Mouse (Mus musculus): Measurements from ENCODE around the gene Cmklr1. TPM values are rescaled to one million over a fixed set of nuclear protein-coding genes. Genes with fewer than 3 reads are reported as not detected.
"Not testable (repeated sequence)": the region's sequence is repeated elsewhere in the genome, so short reads cannot be mapped to it uniquely, and the experiment has no call there.

The Cmklr1 gene
- polyA plus RNA-seq, 1 experiment: not detected

DNA sequence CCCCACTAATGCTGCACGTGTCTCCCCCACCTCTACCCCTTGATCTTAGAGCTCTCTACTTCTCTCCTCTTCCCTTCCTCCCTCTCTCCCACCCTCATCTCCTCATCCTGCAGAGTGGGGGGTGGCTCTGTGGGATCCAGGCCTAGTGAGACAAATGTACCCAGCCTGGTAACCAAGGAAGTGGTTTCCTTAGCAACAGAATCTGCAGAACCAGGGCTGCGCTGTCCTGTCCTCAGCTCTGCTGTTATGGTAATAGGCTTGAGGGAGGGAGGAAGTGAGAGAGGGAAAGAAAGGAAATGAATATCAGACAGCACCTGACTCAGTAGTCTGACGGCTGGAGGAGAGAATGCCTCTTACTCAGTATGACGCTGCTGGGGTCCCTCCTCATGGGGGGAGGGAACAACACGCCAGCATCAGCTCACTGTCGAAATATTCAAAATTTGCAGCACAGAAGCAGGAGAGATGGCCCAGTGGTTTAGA lies 58.4 kb downstream of the Cmklr1 start:
- Histone ChIP-seq H3K27me3 (ENCODE audit: control insufficient read depth) (no peaks in the 10 kb centered on the region), H3K4me3 (replicated peaks) (no peak overlapping the region), H3K9me3 (ENCODE audit: control insufficient read depth, low read length) (no peaks in the 10 kb centered on the region), H3K36me3 (ENCODE audit: control insufficient read depth) (no peaks in the 10 kb centered on the region), H3K4me1 (ENCODE audit: control insufficient read depth) (no peaks in the 10 kb centered on the region)
- TF ChIP-seq GATA1 (IDR thresholded peaks at IDR 0.05; ENCODE audit: low read length) (no peak), TAL1 (IDR thresholded peaks at IDR 0.05; ENCODE audit: low read length) (no peak)

DNA sequence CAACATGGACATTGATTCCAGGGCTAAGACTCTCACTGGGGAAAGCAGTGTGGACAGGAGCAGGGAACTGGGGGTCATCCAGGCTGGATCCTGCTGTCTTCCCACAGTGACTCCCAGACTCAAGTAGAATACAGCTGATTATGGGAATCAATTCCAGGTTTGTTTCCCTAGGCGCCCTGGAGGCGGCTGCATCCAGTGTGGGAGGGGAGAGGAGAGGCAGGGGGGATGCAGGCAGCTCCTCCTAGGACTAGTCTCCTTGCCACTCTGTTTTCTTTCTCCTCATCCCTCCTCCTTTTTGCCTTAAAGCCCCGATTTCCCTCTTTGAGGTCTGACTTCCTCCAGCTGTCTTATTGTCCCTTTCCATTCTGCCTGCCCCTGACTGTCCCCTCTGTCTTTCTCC lies 59.1 kb downstream of the Cmklr1 start:
- H3K4me3 ChIP-seq (replicated peaks): no peak overlapping the region
- no peaks in the 10 kb centered on the region for H3K27me3 ChIP-seq (ENCODE audit: control insufficient read depth)
- no peaks in the 10 kb centered on the region for H3K4me1 ChIP-seq (ENCODE audit: control insufficient read depth)
- no peaks in the 10 kb centered on the region for H3K36me3 ChIP-seq (ENCODE audit: control insufficient read depth)
- TF ChIP-seq GATA1 (IDR thresholded peaks at IDR 0.05; ENCODE audit: low read length) (no peak), TAL1 (IDR thresholded peaks at IDR 0.05; ENCODE audit: low read length) (no peak)
- no peaks in the 10 kb centered on the region for H3K9me3 ChIP-seq (ENCODE audit: control insufficient read depth, low read length)

GRCm38 (mm10) chr5:113590010-113590640 lies 60.1 kb downstream of the Cmklr1 start:
- H3K4me1 ChIP-seq (ENCODE audit: control insufficient read depth): no peaks in the 10 kb centered on the region
- no peaks in the 10 kb centered on the region for H3K27me3 ChIP-seq (ENCODE audit: control insufficient read depth)
- H3K4me3 ChIP-seq (replicated peaks): no peak overlapping the region
- TF ChIP-seq GATA1 (IDR thresholded peaks at IDR 0.05; ENCODE audit: low read length) (no peak), TAL1 (IDR thresholded peaks at IDR 0.05; ENCODE audit: low read length) (no peak)
- no peaks in the 10 kb centered on the region for H3K36me3 ChIP-seq (ENCODE audit: control insufficient read depth)
- H3K9me3 ChIP-seq (ENCODE audit: control insufficient read depth, low read length): no peaks in the 10 kb centered on the region

DNA sequence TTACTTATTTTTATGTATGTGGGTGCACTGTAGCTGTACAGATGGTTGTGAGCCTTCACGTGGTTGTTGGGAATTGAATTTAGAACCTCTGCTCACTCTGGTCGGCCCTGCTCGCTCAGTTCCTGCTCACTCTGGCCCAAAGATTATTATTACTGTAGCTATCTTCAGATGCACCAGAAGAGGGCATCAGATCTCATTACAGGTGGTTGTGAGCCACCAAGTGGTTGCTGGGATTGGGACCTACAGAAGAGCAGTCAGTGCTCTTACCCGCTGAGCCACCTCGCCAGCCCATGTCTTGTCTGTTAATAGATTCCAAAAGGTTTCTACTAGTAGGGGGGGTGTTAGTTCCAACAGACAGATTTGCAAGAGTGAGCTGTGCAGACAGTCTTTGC lies 63.8 kb downstream of the Cmklr1 start:
- H3K9me3 ChIP-seq (ENCODE audit: control insufficient read depth, low read length); H3K4me3 ChIP-seq (replicated peaks); H3K4me1 ChIP-seq (ENCODE audit: control insufficient read depth); H3K36me3 ChIP-seq (ENCODE audit: control insufficient read depth); H3K27me3 ChIP-seq (ENCODE audit: control insufficient read depth): not testable (repeated sequence)

DNA sequence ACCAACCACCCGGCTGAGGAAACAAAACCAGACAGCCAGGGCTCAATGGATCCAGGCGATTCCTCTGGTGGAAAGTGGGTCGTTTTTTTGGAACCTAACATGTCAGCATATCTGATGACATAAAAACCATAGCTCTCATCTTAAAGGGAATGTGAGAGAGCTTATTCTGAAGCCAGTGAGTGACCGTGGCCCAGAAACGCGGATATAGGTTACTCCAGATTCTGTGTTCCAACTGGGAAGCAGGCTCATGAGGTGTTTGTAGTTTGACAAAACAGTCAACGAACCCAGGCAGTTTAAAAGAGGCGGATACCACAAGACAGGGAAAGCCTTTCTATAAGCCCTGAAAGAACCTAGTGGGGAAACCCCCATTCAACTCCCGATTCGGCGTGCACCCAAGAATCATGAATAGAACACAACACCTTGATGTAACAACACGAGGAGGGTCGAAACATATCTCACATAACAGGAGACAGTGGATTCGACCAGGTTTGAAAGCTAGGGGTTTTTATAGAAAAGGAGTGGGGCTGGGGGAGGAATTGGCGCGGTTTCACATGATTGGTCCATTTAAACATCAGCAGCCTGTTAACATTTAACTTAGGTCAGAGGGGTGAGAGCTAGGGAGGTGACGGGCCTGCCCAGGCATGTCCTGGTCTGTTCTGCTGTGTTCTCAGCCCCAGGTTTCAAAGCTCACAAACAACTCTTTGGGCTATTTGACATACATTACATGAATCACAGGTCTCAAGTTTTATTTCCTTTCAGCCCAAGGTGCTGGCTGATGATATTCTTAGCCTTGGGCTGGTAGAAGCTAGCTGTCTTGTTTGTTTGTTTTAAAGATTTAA lies 64.4 kb downstream of the Cmklr1 start:
- H3K9me3 ChIP-seq (ENCODE audit: control insufficient read depth, low read length); H3K4me1 ChIP-seq (ENCODE audit: control insufficient read depth); H3K4me3 ChIP-seq (replicated peaks); H3K36me3 ChIP-seq (ENCODE audit: control insufficient read depth); H3K27me3 ChIP-seq (ENCODE audit: control insufficient read depth): not testable (repeated sequence)

- Histone ChIP-seq H3K9me3 (ENCODE audit: control insufficient read depth, low read length) (no peaks in the 10 kb centered on the region), H3K36me3 (ENCODE audit: control insufficient read depth) (no peaks in the 10 kb centered on the region), H3K27me3 (ENCODE audit: control insufficient read depth) (no peaks in the 10 kb centered on the region), H3K4me3 (replicated peaks) (no peak overlapping the region), H3K4me1 (ENCODE audit: control insufficient read depth) (no peaks in the 10 kb centered on the region)
- TF ChIP-seq GATA1 (IDR thresholded peaks at IDR 0.05; ENCODE audit: low read length): no peak
Observed at GRCm38 (mm10) chr5:113584439-113584838, 65.8 kb downstream of the Cmklr1 start.

GRCm38 (mm10) chr5:113583424-113584162 lies 66.6 kb downstream of the Cmklr1 start:
- no peaks in the 10 kb centered on the region for H3K36me3 ChIP-seq (ENCODE audit: control insufficient read depth)
- no peak overlapping the region for H3K4me3 ChIP-seq (replicated peaks)
- no peaks in the 10 kb centered on the region for H3K9me3 ChIP-seq (ENCODE audit: control insufficient read depth, low read length)
- H3K27me3 ChIP-seq (ENCODE audit: control insufficient read depth): no peaks in the 10 kb centered on the region
- H3K4me1 ChIP-seq (ENCODE audit: control insufficient read depth): no peaks in the 10 kb centered on the region; the same call in 1 of the 2 replicates
- TF ChIP-seq TAL1 (IDR thresholded peaks at IDR 0.05; ENCODE audit: low read length): no peak
- TF ChIP-seq GATA1 (IDR thresholded peaks at IDR 0.05; ENCODE audit: low read length): no peak

- no peaks in the 10 kb centered on the region for H3K36me3 ChIP-seq (ENCODE audit: control insufficient read depth)
- H3K4me1 ChIP-seq (ENCODE audit: control insufficient read depth): no peaks in the 10 kb centered on the region; the same call in 1 of the 2 replicates
- H3K4me3 ChIP-seq (replicated peaks): no peak overlapping the region
- H3K27me3 ChIP-seq (ENCODE audit: control insufficient read depth): no peaks in the 10 kb centered on the region
- TF ChIP-seq TAL1 (IDR thresholded peaks at IDR 0.05; ENCODE audit: low read length): no peak
- TF ChIP-seq GATA1 (IDR thresholded peaks at IDR 0.05; ENCODE audit: low read length): no peak
- no peaks in the 10 kb centered on the region for H3K9me3 ChIP-seq (ENCODE audit: control insufficient read depth, low read length)
Observed at GRCm38 (mm10) chr5:113580801-113581200, 69.4 kb downstream of the Cmklr1 start.

- Histone ChIP-seq H3K4me1 (ENCODE audit: control insufficient read depth) (no peaks in the 10 kb centered on the region; the same call in 1 of the 2 replicates), H3K4me3 (replicated peaks) (no peak overlapping the region), H3K36me3 (ENCODE audit: control insufficient read depth) (no peaks in the 10 kb centered on the region), H3K27me3 (ENCODE audit: control insufficient read depth) (no peaks in the 10 kb centered on the region), H3K9me3 (ENCODE audit: control insufficient read depth, low read length) (no peaks in the 10 kb centered on the region)
- TF ChIP-seq GATA1 (IDR thresholded peaks at IDR 0.05; ENCODE audit: low read length) (no peak), TAL1 (IDR thresholded peaks at IDR 0.05; ENCODE audit: low read length) (no peak)
Observed at GRCm38 (mm10) chr5:113580248-113580647, 70.0 kb downstream of the Cmklr1 start.

Data from erythroblast, embryonic 14.5 days (primary cell).